Mouse (Mus musculus): Measurements from ENCODE around the gene Phf21a. TPM values are rescaled to one million over a fixed set of nuclear protein-coding genes. Genes with fewer than 3 reads are reported as not detected.

The Phf21a gene
- polyA plus RNA-seq, 1 experiment from 2014 or later: 25.5 TPM

- H3K4me2 ChIP-seq: no peak overlapping the region
- 65% methylated on average over 5 of the region's 5 CpGs for WGBS (ENCODE audit: insufficient replicate concordance)
- H3K9me3 ChIP-seq (replicated peaks; ENCODE audit: control insufficient read depth, low read length): no peaks in the 10 kb centered on the region
- H3K27me3 ChIP-seq (ENCODE audit: control insufficient read depth, insufficient read depth, low read length): no peaks in the 10 kb centered on the region
- H3K27ac ChIP-seq (ENCODE audit: low read depth, low read length): no peak overlapping the region
- H3K4me1 ChIP-seq (ENCODE audit: control insufficient read depth, insufficient read depth, low read length): no peaks in the 10 kb centered on the region
- H3K36me3 ChIP-seq (ENCODE audit: control insufficient read depth, insufficient read depth, low read length): no peaks in the 10 kb centered on the region
- no peak for ATAC-seq (replicated peaks; ENCODE audit: insufficient number of reproducible peaks, low FRiP score, low TSS enrichment)
- no peak overlapping the region for H3K9ac ChIP-seq (ENCODE audit: low read depth, low read length)
- H3K4me3 ChIP-seq (ENCODE audit: low read depth, low read length): no peak overlapping the region
Measured at GRCm38 (mm10) chr2:92285597-92285996, 192.7 kb downstream of the Phf21a start.

- 67% methylated on average over 3 of the region's 3 CpGs for WGBS (ENCODE audit: insufficient replicate concordance)
- no peak overlapping the region for H3K4me3 ChIP-seq (ENCODE audit: low read depth, low read length)
Measured at GRCm38 (mm10) chr2:92289335-92289734, 196.4 kb downstream of the Phf21a start.

GRCm38 (mm10) chr2:92291526-92291925, 198.6 kb downstream of the Phf21a start:
- ATAC-seq (replicated peaks; ENCODE audit: insufficient number of reproducible peaks, low FRiP score, low TSS enrichment): no peak
- Histone ChIP-seq H3K27ac (ENCODE audit: low read depth, low read length) (no peak overlapping the region), H3K4me3 (ENCODE audit: low read depth, low read length) (no peak overlapping the region)

More at GRCm38 (mm10) chr2:92289335-92289734, 196.4 kb downstream of the Phf21a start:
- ATAC-seq (replicated peaks; ENCODE audit: insufficient number of reproducible peaks, low FRiP score, low TSS enrichment): no peak
- Histone ChIP-seq H3K27me3 (ENCODE audit: control insufficient read depth, insufficient read depth, low read length) (no peaks in the 10 kb centered on the region), H3K9me3 (replicated peaks; ENCODE audit: control insufficient read depth, low read length) (no peaks in the 10 kb centered on the region), H3K9ac (ENCODE audit: low read depth, low read length) (no peak overlapping the region), H3K4me1 (ENCODE audit: control insufficient read depth, insufficient read depth, low read length) (no peaks in the 10 kb centered on the region), H3K27ac (ENCODE audit: low read depth, low read length) (no peak overlapping the region), H3K36me3 (ENCODE audit: control insufficient read depth, insufficient read depth, low read length) (no peaks in the 10 kb centered on the region), H3K4me2 (no peak overlapping the region)

GRCm38 (mm10) chr2:92296402-92296801, 203.5 kb downstream of the Phf21a start:
- no peak overlapping the region for H3K9ac ChIP-seq (ENCODE audit: low read depth, low read length)
- WGBS (ENCODE audit: insufficient replicate concordance): 5% methylated on average over 6 of the region's 6 CpGs
- H3K36me3 ChIP-seq (ENCODE audit: control insufficient read depth, insufficient read depth, low read length): no peaks in the 10 kb centered on the region
- no peak overlapping the region for H3K4me3 ChIP-seq (ENCODE audit: low read depth, low read length)
- ATAC-seq (replicated peaks; ENCODE audit: insufficient number of reproducible peaks, low FRiP score, low TSS enrichment): no peak
- H3K27ac ChIP-seq (ENCODE audit: low read depth, low read length): no peak overlapping the region
- H3K9me3 ChIP-seq (replicated peaks; ENCODE audit: control insufficient read depth, low read length): no peaks in the 10 kb centered on the region
- H3K27me3 ChIP-seq (ENCODE audit: control insufficient read depth, insufficient read depth, low read length): no peaks in the 10 kb centered on the region
- no peak overlapping the region for H3K4me2 ChIP-seq
- no peaks in the 10 kb centered on the region for H3K4me1 ChIP-seq (ENCODE audit: control insufficient read depth, insufficient read depth, low read length)

More at GRCm38 (mm10) chr2:92291526-92291925, 198.6 kb downstream of the Phf21a start:
- Histone ChIP-seq H3K27me3 (ENCODE audit: control insufficient read depth, insufficient read depth, low read length) (no peaks in the 10 kb centered on the region), H3K9ac (ENCODE audit: low read depth, low read length) (no peak overlapping the region), H3K4me1 (ENCODE audit: control insufficient read depth, insufficient read depth, low read length) (no peaks in the 10 kb centered on the region), H3K36me3 (ENCODE audit: control insufficient read depth, insufficient read depth, low read length) (no peaks in the 10 kb centered on the region), H3K9me3 (replicated peaks; ENCODE audit: control insufficient read depth, low read length) (no peaks in the 10 kb centered on the region), H3K4me2 (no peak overlapping the region)
- WGBS (ENCODE audit: insufficient replicate concordance): 83% methylated on average over 3 of the region's 3 CpGs

GRCm38 (mm10) chr2:92299896-92300295, 207.0 kb downstream of the Phf21a start:
- Histone ChIP-seq H3K9ac (ENCODE audit: low read depth, low read length) (no peak overlapping the region), H3K27ac (ENCODE audit: low read depth, low read length) (no peak overlapping the region), H3K4me2 (no peak overlapping the region), H3K27me3 (ENCODE audit: control insufficient read depth, insufficient read depth, low read length) (no peaks in the 10 kb centered on the region), H3K4me3 (ENCODE audit: low read depth, low read length) (no peak overlapping the region), H3K9me3 (replicated peaks; ENCODE audit: control insufficient read depth, low read length) (no peaks in the 10 kb centered on the region), H3K4me1 (ENCODE audit: control insufficient read depth, insufficient read depth, low read length) (no peaks in the 10 kb centered on the region), H3K36me3 (ENCODE audit: control insufficient read depth, insufficient read depth, low read length) (no peaks in the 10 kb centered on the region)
- no peak for ATAC-seq (replicated peaks; ENCODE audit: insufficient number of reproducible peaks, low FRiP score, low TSS enrichment)
- WGBS (ENCODE audit: insufficient replicate concordance): 65% methylated on average over 10 of the region's 10 CpGs

- WGBS (ENCODE audit: insufficient replicate concordance): 67% methylated on average over 5 of the region's 5 CpGs
- ATAC-seq (replicated peaks; ENCODE audit: insufficient number of reproducible peaks, low FRiP score, low TSS enrichment): no peak
- Histone ChIP-seq H3K36me3 (ENCODE audit: control insufficient read depth, insufficient read depth, low read length) (no peaks in the 10 kb centered on the region), H3K9ac (ENCODE audit: low read depth, low read length) (no peak overlapping the region), H3K4me3 (ENCODE audit: low read depth, low read length) (no peak overlapping the region), H3K27me3 (ENCODE audit: control insufficient read depth, insufficient read depth, low read length) (no peaks in the 10 kb centered on the region), H3K27ac (ENCODE audit: low read depth, low read length) (no peak overlapping the region), H3K9me3 (replicated peaks; ENCODE audit: control insufficient read depth, low read length) (no peaks in the 10 kb centered on the region), H3K4me2 (no peak overlapping the region), H3K4me1 (ENCODE audit: control insufficient read depth, insufficient read depth, low read length) (no peaks in the 10 kb centered on the region)
Measured at GRCm38 (mm10) chr2:92301849-92302607, 209.1 kb downstream of the Phf21a start.

- Histone ChIP-seq H3K27me3 (ENCODE audit: control insufficient read depth, insufficient read depth, low read length) (no peaks in the 10 kb centered on the region), H3K9ac (ENCODE audit: low read depth, low read length) (no peak overlapping the region), H3K27ac (ENCODE audit: low read depth, low read length) (no peak overlapping the region), H3K4me2 (no peak overlapping the region), H3K4me3 (ENCODE audit: low read depth, low read length) (no peak overlapping the region), H3K36me3 (ENCODE audit: control insufficient read depth, insufficient read depth, low read length) (peaks cover 2% of the 10 kb centered on the region; the same call in 1 of the 2 replicates), H3K9me3 (replicated peaks; ENCODE audit: control insufficient read depth, low read length) (no peaks in the 10 kb centered on the region), H3K4me1 (ENCODE audit: control insufficient read depth, insufficient read depth, low read length) (no peaks in the 10 kb centered on the region)
- WGBS (ENCODE audit: insufficient replicate concordance): 80% methylated on average over 4 of the region's 4 CpGs
- no peak for ATAC-seq (replicated peaks; ENCODE audit: insufficient number of reproducible peaks, low FRiP score, low TSS enrichment)
Measured at GRCm38 (mm10) chr2:92312542-92312941, 219.6 kb downstream of the Phf21a start.

- no peak for ATAC-seq (replicated peaks; ENCODE audit: insufficient number of reproducible peaks, low FRiP score, low TSS enrichment)
- Histone ChIP-seq H3K4me1 (ENCODE audit: control insufficient read depth, insufficient read depth, low read length) (no peaks in the 10 kb centered on the region), H3K4me3 (ENCODE audit: low read depth, low read length) (no peak overlapping the region), H3K27me3 (ENCODE audit: control insufficient read depth, insufficient read depth, low read length) (no peaks in the 10 kb centered on the region), H3K36me3 (ENCODE audit: control insufficient read depth, insufficient read depth, low read length) (peaks cover 2% of the 10 kb centered on the region; the same call in 1 of the 2 replicates), H3K4me2 (no peak overlapping the region), H3K9ac (ENCODE audit: low read depth, low read length) (no peak overlapping the region), H3K9me3 (replicated peaks; ENCODE audit: control insufficient read depth, low read length) (no peaks in the 10 kb centered on the region), H3K27ac (ENCODE audit: low read depth, low read length) (no peak overlapping the region)
- 93% methylated on average over 1 of the region's 1 CpGs for WGBS (ENCODE audit: insufficient replicate concordance)
Measured at GRCm38 (mm10) chr2:92314031-92314430, 221.1 kb downstream of the Phf21a start.

- WGBS (ENCODE audit: insufficient replicate concordance): 58% methylated on average over 3 of the region's 3 CpGs
- Histone ChIP-seq H3K27ac (ENCODE audit: low read depth, low read length) (no peak overlapping the region), H3K9ac (ENCODE audit: low read depth, low read length) (no peak overlapping the region), H3K9me3 (replicated peaks; ENCODE audit: control insufficient read depth, low read length) (no peaks in the 10 kb centered on the region), H3K4me1 (ENCODE audit: control insufficient read depth, insufficient read depth, low read length) (no peaks in the 10 kb centered on the region), H3K4me3 (ENCODE audit: low read depth, low read length) (no peak overlapping the region), H3K27me3 (ENCODE audit: control insufficient read depth, insufficient read depth, low read length) (no peaks in the 10 kb centered on the region), H3K36me3 (ENCODE audit: control insufficient read depth, insufficient read depth, low read length) (peaks cover 2% of the 10 kb centered on the region; the same call in 1 of the 2 replicates), H3K4me2 (no peak overlapping the region)
- ATAC-seq (replicated peaks; ENCODE audit: insufficient number of reproducible peaks, low FRiP score, low TSS enrichment): no peak
Measured at GRCm38 (mm10) chr2:92316652-92317051, 223.7 kb downstream of the Phf21a start.

Data from heart, embryonic 11.5 days (tissue).